Mouse (Mus musculus): ENCODE measurements at regions not wholly inside any gene's neighbourhood (a gene's known extent, or its start where the extent isn't known, plus 50 kb on each side); places are given as distances from the start of the nearest gene placed in this dataset.

GRCm38 (mm10) chr1:186482177-186482576, 223.6 kb downstream of the Tgfb2 start:
- no peak for TF ChIP-seq CTCF (IDR thresholded peaks at IDR 0.05; ENCODE audit: low read depth)
- no peak for TF ChIP-seq EP300 (optimal IDR thresholded peaks at IDR 0.05)
